Mouse (Mus musculus) cerebellum, postnatal 25 days (tissue): ENCODE measurements at regions not wholly inside any gene's neighbourhood (a gene's known extent, or its start where the extent isn't known, plus 50 kb on each side); places are given as distances from the start of the nearest gene placed in this dataset.

Source experiments
- DNase-seq, 2 experiments: peaks; one replicate each; pipeline ENCODE4 v3.0.0; 2021; ENCODE audit warnings: mixed read lengths in 2 of 2

- no peak for DNase-seq
Measured at GRCm38 (mm10) chr2:45346358-45346757, 229.2 kb upstream of the Zeb2 start.

GRCm38 (mm10) chr2:45339866-45340265 lies 222.7 kb upstream of the Zeb2 start:
- no peak for DNase-seq

GRCm38 (mm10) chr2:45338809-45339208 lies 221.6 kb upstream of the Zeb2 start:
- DNase-seq, result no peak

- no peak for DNase-seq
Measured at GRCm38 (mm10) chr2:45316945-45317565, 199.9 kb upstream of the Zeb2 start.

- DNase-seq, result no peak
Measured at GRCm38 (mm10) chr2:45287530-45288009, 170.4 kb upstream of the Zeb2 start.

GRCm38 (mm10) chr2:45283811-45284210 lies 166.6 kb upstream of the Zeb2 start:
- DNase-seq, result no peak

- no peak for DNase-seq
Measured at GRCm38 (mm10) chr2:45279490-45279889, 162.3 kb upstream of the Zeb2 start.

- no peak for DNase-seq
Measured at GRCm38 (mm10) chr2:45277602-45278001, 160.4 kb upstream of the Zeb2 start.

GRCm38 (mm10) chr2:45276703-45277102 lies 159.5 kb upstream of the Zeb2 start:
- DNase-seq, result no peak

- DNase-seq, result no peak
Measured at GRCm38 (mm10) chr2:45270035-45270434, 152.8 kb upstream of the Zeb2 start.

GRCm38 (mm10) chr2:45265819-45266218 lies 148.6 kb upstream of the Zeb2 start:
- DNase-seq, result no peak

- no peak for DNase-seq
Measured at GRCm38 (mm10) chr2:45261949-45262348, 144.8 kb upstream of the Zeb2 start.

- DNase-seq, result no peak
Measured at GRCm38 (mm10) chr2:45258897-45259296, 141.7 kb upstream of the Zeb2 start.

- no peak for DNase-seq
Measured at GRCm38 (mm10) chr2:45256373-45256772, 139.2 kb upstream of the Zeb2 start.

GRCm38 (mm10) chr2:45253936-45254335 lies 136.7 kb upstream of the Zeb2 start:
- no peak for DNase-seq

GRCm38 (mm10) chr2:45252321-45252720 lies 135.1 kb upstream of the Zeb2 start:
- DNase-seq, result no peak

GRCm38 (mm10) chr2:45249658-45250057 lies 132.5 kb upstream of the Zeb2 start:
- no peak for DNase-seq

- no peak for DNase-seq
Measured at GRCm38 (mm10) chr2:45246061-45246945, 129.1 kb upstream of the Zeb2 start.

GRCm38 (mm10) chr2:45245506-45245905 lies 128.3 kb upstream of the Zeb2 start:
- DNase-seq, result no peak

GRCm38 (mm10) chr2:45244491-45244890 lies 127.3 kb upstream of the Zeb2 start:
- no peak for DNase-seq

GRCm38 (mm10) chr2:45239501-45240292 lies 122.5 kb upstream of the Zeb2 start:
- no peak for DNase-seq

- no peak for DNase-seq
Measured at GRCm38 (mm10) chr2:45239001-45239400, 121.8 kb upstream of the Zeb2 start.

GRCm38 (mm10) chr2:45236168-45236700 lies 119.0 kb upstream of the Zeb2 start:
- no peak for DNase-seq
